ENCODE assay signal across 8 mouse cellular contexts in genomic region chr17:64375327-64375726, GRCm38 (mm10). TPM values are rescaled to one million over a fixed set of nuclear protein-coding genes. Genes with fewer than 3 reads are reported as not detected.
DNase-seq lines count a peak whose midpoint lies in the region; ATAC-seq and TF ChIP-seq lines count a peak whose summit lies in the region.

No protein-coding gene starts in this region.

- peak; percentile 83 for TF ChIP-seq CTCF in E14TG2a.4 (conservative IDR thresholded peaks at IDR 0.05; ENCODE audit: low read length)
- peak; percentile 85 for TF ChIP-seq CTCF in embryonic fibroblast, embryonic 13.5 days (IDR thresholded peaks at IDR 0.05; ENCODE audit: borderline replicate concordance, insufficient read depth, low read length)
- TF ChIP-seq CTCF in thymus, adult 2 months (IDR thresholded peaks at IDR 0.05; ENCODE audit: borderline replicate concordance, control insufficient read depth, extremely low read depth, insufficient read depth, low read length, poor library complexity), result peak; percentile 72; the same call in 1 of the 2 replicates

- H3K4me1 ChIP-seq in E14TG2a.4 (replicated peaks; ENCODE audit: low read depth, low read length), result no peaks in the 10 kb centered on the region
- H3K4me1 ChIP-seq in embryonic fibroblast, embryonic 13.5 days (ENCODE audit: control insufficient read depth, insufficient read depth, low read length), result no peaks in the 10 kb centered on the region
- no peaks in the 10 kb centered on the region for H3K4me1 ChIP-seq in heart, embryonic 12.5 days (replicated peaks)
- H3K4me1 ChIP-seq in neural tube, embryonic 15.5 days, result no peaks in the 10 kb centered on the region
- no peaks in the 10 kb centered on the region for H3K4me1 ChIP-seq in thymus, adult 2 months (replicated peaks; ENCODE audit: control insufficient read depth, insufficient read depth, low read length)

- no peak for TF ChIP-seq POLR2A in embryonic fibroblast, embryonic 13.5 days (IDR thresholded peaks at IDR 0.05; ENCODE audit: low read depth, low read length)
- no peak for TF ChIP-seq POLR2A in thymus, adult 2 months (IDR thresholded peaks at IDR 0.05; ENCODE audit: control insufficient read depth, extremely low read depth, insufficient read depth, low read length, poor library complexity)

- H3K36me3 ChIP-seq in E14TG2a.4 (ENCODE audit: insufficient read depth, low read length), result no peaks in the 10 kb centered on the region
- no peaks in the 10 kb centered on the region for H3K36me3 ChIP-seq in heart, embryonic 12.5 days
- no peaks in the 10 kb centered on the region for H3K36me3 ChIP-seq in neural tube, embryonic 15.5 days
- H3K36me3 ChIP-seq in thymus, adult 2 months (ENCODE audit: control insufficient read depth, insufficient read depth, low read length), result no peaks in the 10 kb centered on the region

- no peak overlapping the region for H3K4me2 ChIP-seq in heart, embryonic 12.5 days
- no peak overlapping the region for H3K4me2 ChIP-seq in neural tube, embryonic 15.5 days

- DNase-seq in adrenal gland, postnatal 4 days (ENCODE audit: low spot score in 2 of 2), result peak; percentile 30 to 42
- DNase-seq in kidney, postnatal 36 days, result peak; percentile 59 to 85
- DNase-seq in lung, adult 18-20 months, result peak; percentile 55 to 74
- peak; percentile 53 for DNase-seq in thymus, adult 2 months

- 59% methylated on average over 4 of the region's 4 CpGs for WGBS in heart, embryonic 12.5 days
- WGBS in neural tube, embryonic 15.5 days, result 74% methylated on average over 4 of the region's 4 CpGs
- WGBS in thymus, adult 2 months, result 86% methylated on average over 4 of the region's 4 CpGs

- H3K9me3 ChIP-seq in E14TG2a.4 (ENCODE audit: low read length), result no peaks in the 10 kb centered on the region
- H3K9me3 ChIP-seq in heart, embryonic 12.5 days (replicated peaks), result no peaks in the 10 kb centered on the region
- H3K9me3 ChIP-seq in neural tube, embryonic 15.5 days (replicated peaks), result no peaks in the 10 kb centered on the region; the same call in 1 of the 2 replicates

- ATAC-seq in heart, embryonic 12.5 days (ENCODE audit: insufficient number of reproducible peaks, low FRiP score), result peak; percentile 51; the same call in 1 of the 2 replicates
- peak; percentile 65; the same call in 1 of the 2 replicates for ATAC-seq in neural tube, embryonic 15.5 days (ENCODE audit: low FRiP score)

- H3K9ac ChIP-seq in heart, embryonic 12.5 days, result no peak overlapping the region
- no peak overlapping the region for H3K9ac ChIP-seq in neural tube, embryonic 15.5 days (replicated peaks)

- no peak overlapping the region for H3K27ac ChIP-seq in embryonic fibroblast, embryonic 13.5 days (ENCODE audit: insufficient read depth, low read length)
- no peak overlapping the region for H3K27ac ChIP-seq in heart, embryonic 12.5 days (ENCODE audit: poor library complexity, severe bottlenecking)
- H3K27ac ChIP-seq in neural tube, embryonic 15.5 days (replicated peaks), result no peak overlapping the region
- H3K27ac ChIP-seq in thymus, adult 2 months (ENCODE audit: control insufficient read depth, insufficient read depth, low read length), result no peak overlapping the region

- H3K4me3 ChIP-seq in E14TG2a.4 (replicated peaks; ENCODE audit: low read length), result no peak overlapping the region
- no peak overlapping the region for H3K4me3 ChIP-seq in embryonic fibroblast, embryonic 13.5 days (ENCODE audit: insufficient read depth, low read length)
- no peak overlapping the region for H3K4me3 ChIP-seq in heart, embryonic 12.5 days
- no peak overlapping the region for H3K4me3 ChIP-seq in neural tube, embryonic 15.5 days (replicated peaks)
- H3K4me3 ChIP-seq in thymus, adult 2 months (ENCODE audit: control insufficient read depth, insufficient read depth, low read length), result no peak overlapping the region

- no peaks in the 10 kb centered on the region for H3K27me3 ChIP-seq in E14TG2a.4 (ENCODE audit: insufficient read depth, low read length)
- no peaks in the 10 kb centered on the region for H3K27me3 ChIP-seq in heart, embryonic 12.5 days (replicated peaks)
- no peaks in the 10 kb centered on the region for H3K27me3 ChIP-seq in neural tube, embryonic 15.5 days (replicated peaks)
- H3K27me3 ChIP-seq in thymus, adult 2 months (ENCODE audit: control insufficient read depth, insufficient read depth, low read length), result no peaks in the 10 kb centered on the region

RNA-seq across cellular contexts. Expression of gene Pja2, which starts 43.6 kb away (rescaled TPM):
- 10 to 100 TPM; 92.8 to 96.3 TPM for total RNA-seq in adrenal gland, postnatal 4 days (2021)
- 107 and 123 TPM in 2 replicates for polyA plus RNA-seq in embryonic fibroblast, embryonic 13.5 days (2011; ENCODE audit: insufficient read length, low read depth, missing spikeins)
- 84.1 and 87.5 TPM in 2 replicates for polyA plus RNA-seq in heart, embryonic 12.5 days (2016; fragmentation: Nextera tagmentation; extraction: Ambion mirVana)
- 190 and 208 TPM in 2 replicates for polyA plus RNA-seq in neural tube, embryonic 15.5 days (2015; fragmentation: Nextera tagmentation; extraction: Ambion mirVana)
- polyA plus RNA-seq in thymus, adult 2 months (2012; rRNA removed), result 9.1 and 10.5 TPM in 2 replicates
